Mouse (Mus musculus): ENCODE data around the gene Gm13889. TPM values are rescaled to one million over a fixed set of nuclear protein-coding genes. Genes with fewer than 3 reads are reported as not detected.

The Gm13889 gene
- polyA plus RNA-seq, 1 experiment from 2014 or later: 12.0 TPM

DNA sequence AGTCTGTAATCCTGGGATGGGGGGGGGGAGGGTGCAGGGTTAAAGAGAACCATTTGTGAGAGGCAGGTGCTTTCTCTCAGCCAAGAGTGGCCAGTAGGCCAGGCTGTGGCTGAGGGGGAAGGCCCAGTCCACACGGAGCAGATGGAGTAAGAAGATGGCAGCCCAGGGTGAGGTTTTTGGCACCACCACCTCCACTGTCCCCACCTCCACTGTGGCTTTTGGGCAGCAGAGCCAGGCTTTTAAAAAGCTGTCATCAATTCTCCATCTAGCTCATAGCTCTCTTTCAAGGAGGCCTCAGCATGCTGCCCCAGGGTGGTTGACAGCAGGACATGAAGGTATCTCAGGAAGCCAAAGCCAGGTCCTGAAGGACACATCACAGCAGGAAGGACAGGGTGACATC lies 6.8 kb upstream of the Gm13889 start:
- Histone ChIP-seq H3K9me3 (ENCODE audit: control insufficient read depth, low read length) (no peaks in the 10 kb centered on the region), H3K27ac (ENCODE audit: low read depth, low read length) (no peak overlapping the region), H3K4me2 (replicated peaks; ENCODE audit: low read depth, low read length) (no peak overlapping the region), H3K4me3 (ENCODE audit: low read length) (no peak overlapping the region), H3K27me3 (ENCODE audit: control insufficient read depth, insufficient read depth, low read length) (no peaks in the 10 kb centered on the region), H3K4me1 (ENCODE audit: control insufficient read depth, insufficient read depth, low read length) (no peaks in the 10 kb centered on the region), H3K9ac (ENCODE audit: low read depth, low read length) (no peak overlapping the region), H3K36me3 (ENCODE audit: control insufficient read depth, insufficient read depth, low read length) (no peaks in the 10 kb centered on the region)
- ATAC-seq (ENCODE audit: low FRiP score, low TSS enrichment): no peak
- WGBS: 50% methylated on average over 1 of the region's 1 CpGs

DNA sequence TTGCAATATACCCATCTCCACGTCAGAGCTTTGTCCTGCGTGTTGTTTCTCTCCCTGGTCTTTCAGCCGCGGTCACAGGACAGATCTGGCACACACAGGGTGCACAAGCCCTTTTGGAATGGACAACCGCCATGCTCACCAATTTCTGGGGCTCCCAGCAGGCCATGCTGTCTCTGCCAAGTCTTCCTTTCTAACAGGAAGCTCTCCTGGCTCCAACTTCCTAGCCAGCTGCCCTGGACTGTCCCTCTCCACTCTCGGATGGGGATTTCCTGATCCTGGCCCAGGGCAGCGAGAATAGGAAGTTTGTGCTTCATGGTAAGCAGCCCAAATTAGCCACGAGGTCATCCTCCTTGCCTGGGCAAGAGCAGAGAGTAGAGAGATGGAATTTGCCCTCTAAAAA lies 4.7 kb upstream of the Gm13889 start:
- Histone ChIP-seq H3K4me3 (ENCODE audit: low read length) (no peak overlapping the region), H3K27me3 (ENCODE audit: control insufficient read depth, insufficient read depth, low read length) (peaks cover 16% of the 10 kb centered on the region), H3K27ac (ENCODE audit: low read depth, low read length) (no peak overlapping the region), H3K4me1 (ENCODE audit: control insufficient read depth, insufficient read depth, low read length) (no peaks in the 10 kb centered on the region), H3K9me3 (ENCODE audit: control insufficient read depth, low read length) (no peaks in the 10 kb centered on the region), H3K4me2 (replicated peaks; ENCODE audit: low read depth, low read length) (no peak overlapping the region), H3K36me3 (ENCODE audit: control insufficient read depth, insufficient read depth, low read length) (no peaks in the 10 kb centered on the region), H3K9ac (ENCODE audit: low read depth, low read length) (no peak overlapping the region)
- WGBS: 66% methylated on average over 8 of the region's 8 CpGs
- ATAC-seq (ENCODE audit: low FRiP score, low TSS enrichment): no peak

DNA sequence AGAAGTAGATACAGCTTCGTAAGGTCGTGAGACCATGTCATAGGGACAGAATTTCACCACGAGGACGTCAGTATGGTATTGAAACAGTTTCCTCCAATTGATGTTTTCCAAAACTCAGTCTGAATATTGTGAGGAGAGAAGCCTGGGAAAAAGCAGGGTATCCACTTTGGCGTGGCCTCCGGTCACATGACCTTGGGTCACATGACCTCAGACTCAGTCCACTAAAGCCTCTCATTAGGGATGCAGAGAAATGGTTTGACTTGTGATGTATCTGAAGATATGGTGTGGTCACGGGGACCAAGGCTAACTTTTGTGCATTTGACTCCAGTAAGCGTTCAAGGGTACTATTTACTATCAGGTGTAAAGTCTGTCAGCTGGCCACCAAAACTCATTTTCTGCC lies 2.3 kb upstream of the Gm13889 start:
- no peak for ATAC-seq (ENCODE audit: low FRiP score, low TSS enrichment)
- H3K27me3 ChIP-seq (ENCODE audit: control insufficient read depth, insufficient read depth, low read length): peaks cover 35% of the 10 kb centered on the region
- no peaks in the 10 kb centered on the region for H3K9me3 ChIP-seq (ENCODE audit: control insufficient read depth, low read length)
- H3K4me3 ChIP-seq (ENCODE audit: low read length): no peak overlapping the region
- no peak overlapping the region for H3K27ac ChIP-seq (ENCODE audit: low read depth, low read length)
- no peak overlapping the region for H3K9ac ChIP-seq (ENCODE audit: low read depth, low read length)
- no peak overlapping the region for H3K4me2 ChIP-seq (replicated peaks; ENCODE audit: low read depth, low read length)
- no peaks in the 10 kb centered on the region for H3K36me3 ChIP-seq (ENCODE audit: control insufficient read depth, insufficient read depth, low read length)
- WGBS: 69% methylated on average over 8 of the region's 8 CpGs
- H3K4me1 ChIP-seq (ENCODE audit: control insufficient read depth, insufficient read depth, low read length): 0 out of 2 replicates have a peak, but pooled peaks cover 7% of the 10 kb centered on the region

DNA sequence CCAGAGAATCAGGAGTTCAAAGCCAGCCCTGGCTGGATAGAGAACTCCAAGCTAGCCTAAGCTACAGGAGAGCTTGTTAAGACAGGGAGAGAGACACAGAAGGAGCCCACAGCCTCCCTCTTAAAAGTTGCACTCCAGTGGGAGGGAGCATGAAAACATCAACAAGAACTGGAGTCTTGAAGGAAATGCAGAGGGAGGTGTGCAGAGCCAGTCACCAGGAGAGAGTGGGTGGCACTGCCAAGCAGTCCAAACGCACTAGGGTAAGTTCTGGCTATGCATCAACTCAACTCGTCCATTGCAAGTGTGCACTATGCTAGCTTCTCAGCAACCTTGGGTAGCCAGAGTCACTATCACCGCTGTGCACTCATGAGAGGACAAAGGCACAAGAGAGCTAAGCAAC lies 1.2 kb upstream of the Gm13889 start:
- H3K27ac ChIP-seq (ENCODE audit: low read depth, low read length): no peak overlapping the region
- H3K4me3 ChIP-seq (ENCODE audit: low read length): no peak overlapping the region
- no peak for ATAC-seq (ENCODE audit: low FRiP score, low TSS enrichment)
- no peak overlapping the region for H3K4me2 ChIP-seq (replicated peaks; ENCODE audit: low read depth, low read length)
- 0 out of 2 replicates have a peak, but pooled peaks cover 7% of the 10 kb centered on the region for H3K4me1 ChIP-seq (ENCODE audit: control insufficient read depth, insufficient read depth, low read length)
- H3K9ac ChIP-seq (ENCODE audit: low read depth, low read length): no peak overlapping the region
- no peaks in the 10 kb centered on the region for H3K36me3 ChIP-seq (ENCODE audit: control insufficient read depth, insufficient read depth, low read length)
- no peaks in the 10 kb centered on the region for H3K9me3 ChIP-seq (ENCODE audit: control insufficient read depth, low read length)
- peaks cover 40% of the 10 kb centered on the region for H3K27me3 ChIP-seq (ENCODE audit: control insufficient read depth, insufficient read depth, low read length)
- WGBS: 79% methylated on average over 3 of the region's 3 CpGs

DNA sequence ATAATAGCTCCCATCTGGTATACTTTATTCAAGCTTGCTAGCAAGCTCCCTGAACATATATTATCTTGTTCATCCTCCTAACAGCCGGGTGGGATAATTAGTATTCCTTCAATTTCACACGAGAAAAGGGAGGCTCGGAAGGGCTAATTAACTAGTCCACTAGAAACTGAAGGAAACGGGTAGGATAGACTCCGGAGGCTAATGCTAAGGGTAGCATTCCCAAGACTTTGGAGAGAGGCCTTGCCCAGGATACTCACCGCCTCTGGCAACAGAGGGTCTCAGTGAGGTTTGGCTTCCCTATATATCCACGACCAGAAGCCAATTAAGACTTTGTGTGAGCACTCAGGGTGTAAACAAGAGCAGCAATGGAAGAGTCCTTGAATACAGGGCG lies 779 bp upstream of the Gm13889 start:
- Histone ChIP-seq H3K36me3 (ENCODE audit: control insufficient read depth, insufficient read depth, low read length) (no peaks in the 10 kb centered on the region), H3K4me2 (replicated peaks; ENCODE audit: low read depth, low read length) (no peak overlapping the region), H3K4me1 (ENCODE audit: control insufficient read depth, insufficient read depth, low read length) (0 out of 2 replicates have a peak, but pooled peaks cover 7% of the 10 kb centered on the region), H3K9ac (ENCODE audit: low read depth, low read length) (no peak overlapping the region), H3K9me3 (ENCODE audit: control insufficient read depth, low read length) (no peaks in the 10 kb centered on the region), H3K4me3 (ENCODE audit: low read length) (no peak overlapping the region), H3K27ac (ENCODE audit: low read depth, low read length) (no peak overlapping the region), H3K27me3 (ENCODE audit: control insufficient read depth, insufficient read depth, low read length) (peaks cover 40% of the 10 kb centered on the region)
- ATAC-seq (ENCODE audit: low FRiP score, low TSS enrichment): no peak
- WGBS: 45% methylated on average over 8 of the region's 8 CpGs

DNA sequence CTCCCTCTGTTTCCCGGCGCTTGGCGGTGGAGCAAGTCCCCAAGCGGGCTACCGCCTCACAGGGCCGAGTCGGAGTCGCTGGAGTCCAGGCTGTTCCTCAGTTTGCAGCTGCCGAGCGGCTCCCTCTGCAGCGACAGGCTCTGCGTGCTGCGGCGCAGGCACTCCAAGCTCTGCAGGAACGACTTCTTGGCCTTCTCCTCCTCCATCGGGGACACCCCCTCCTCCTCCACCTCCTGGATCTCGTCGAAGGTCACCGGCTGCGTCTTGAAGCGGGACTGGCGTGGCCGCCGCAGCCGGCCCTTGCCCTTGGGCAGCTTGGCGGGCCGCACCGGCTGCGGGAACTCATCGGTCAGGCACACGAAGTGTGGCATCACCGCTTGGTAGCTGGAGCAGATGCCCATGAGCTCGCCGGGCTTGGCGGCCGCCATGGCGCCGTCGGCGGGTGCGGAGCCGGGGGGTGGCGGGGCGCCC lies 635 bp downstream of the Gm13889 start:
- ATAC-seq (ENCODE audit: low FRiP score, low TSS enrichment): peak; percentile 63
- Histone ChIP-seq H3K36me3 (ENCODE audit: control insufficient read depth, insufficient read depth, low read length) (no peaks in the 10 kb centered on the region), H3K27me3 (ENCODE audit: control insufficient read depth, insufficient read depth, low read length) (peaks cover 43% of the 10 kb centered on the region), H3K27ac (ENCODE audit: low read depth, low read length) (no peak overlapping the region), H3K9ac (ENCODE audit: low read depth, low read length) (peak overlapping the region; percentile 59), H3K4me3 (ENCODE audit: low read length) (peak overlapping the region; percentile 45), H3K4me2 (replicated peaks; ENCODE audit: low read depth, low read length) (peak overlapping the region; percentile 97), H3K9me3 (ENCODE audit: control insufficient read depth, low read length) (no peaks in the 10 kb centered on the region), H3K4me1 (ENCODE audit: control insufficient read depth, insufficient read depth, low read length) (0 out of 2 replicates have a peak, but pooled peaks cover 7% of the 10 kb centered on the region)
- 0% methylated on average over 36 of the region's 44 CpGs for WGBS

DNA sequence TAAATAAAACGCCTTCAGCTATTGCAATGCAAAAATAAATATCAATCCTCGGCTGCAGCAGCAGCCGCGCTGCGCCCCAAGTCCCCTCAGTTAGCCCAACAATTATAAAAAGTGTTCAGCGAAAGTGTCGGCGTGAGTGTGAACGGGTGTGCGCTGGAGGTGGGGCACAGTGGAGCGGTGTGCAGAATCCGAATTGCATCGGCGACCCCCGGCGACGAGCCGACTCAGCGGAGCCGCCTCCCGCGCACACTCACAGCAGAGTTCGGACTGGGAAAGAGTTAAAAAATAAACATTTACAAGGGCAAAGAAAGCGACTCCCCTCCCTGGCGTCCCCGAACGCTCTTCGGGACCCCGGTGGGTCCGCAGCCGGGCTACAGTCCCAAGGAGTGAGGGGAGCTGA lies 1.1 kb downstream of the Gm13889 start:
- Histone ChIP-seq H3K9ac (ENCODE audit: low read depth, low read length) (peak overlapping the region; percentile 59; the same call in 1 of the 2 replicates), H3K36me3 (ENCODE audit: control insufficient read depth, insufficient read depth, low read length) (no peaks in the 10 kb centered on the region), H3K4me2 (replicated peaks; ENCODE audit: low read depth, low read length) (peak overlapping the region; percentile 97), H3K4me1 (ENCODE audit: control insufficient read depth, insufficient read depth, low read length) (0 out of 2 replicates have a peak, but pooled peaks cover 7% of the 10 kb centered on the region), H3K4me3 (ENCODE audit: low read length) (peak overlapping the region; percentile 45), H3K27ac (ENCODE audit: low read depth, low read length) (no peak overlapping the region), H3K27me3 (ENCODE audit: control insufficient read depth, insufficient read depth, low read length) (peaks cover 43% of the 10 kb centered on the region), H3K9me3 (ENCODE audit: control insufficient read depth, low read length) (no peaks in the 10 kb centered on the region)
- ATAC-seq (ENCODE audit: low FRiP score, low TSS enrichment): 0 out of 2 replicates have a peak, but pooled peaks have one; percentile 1
- under 1% methylated on average over 28 of the region's 31 CpGs for WGBS

DNA sequence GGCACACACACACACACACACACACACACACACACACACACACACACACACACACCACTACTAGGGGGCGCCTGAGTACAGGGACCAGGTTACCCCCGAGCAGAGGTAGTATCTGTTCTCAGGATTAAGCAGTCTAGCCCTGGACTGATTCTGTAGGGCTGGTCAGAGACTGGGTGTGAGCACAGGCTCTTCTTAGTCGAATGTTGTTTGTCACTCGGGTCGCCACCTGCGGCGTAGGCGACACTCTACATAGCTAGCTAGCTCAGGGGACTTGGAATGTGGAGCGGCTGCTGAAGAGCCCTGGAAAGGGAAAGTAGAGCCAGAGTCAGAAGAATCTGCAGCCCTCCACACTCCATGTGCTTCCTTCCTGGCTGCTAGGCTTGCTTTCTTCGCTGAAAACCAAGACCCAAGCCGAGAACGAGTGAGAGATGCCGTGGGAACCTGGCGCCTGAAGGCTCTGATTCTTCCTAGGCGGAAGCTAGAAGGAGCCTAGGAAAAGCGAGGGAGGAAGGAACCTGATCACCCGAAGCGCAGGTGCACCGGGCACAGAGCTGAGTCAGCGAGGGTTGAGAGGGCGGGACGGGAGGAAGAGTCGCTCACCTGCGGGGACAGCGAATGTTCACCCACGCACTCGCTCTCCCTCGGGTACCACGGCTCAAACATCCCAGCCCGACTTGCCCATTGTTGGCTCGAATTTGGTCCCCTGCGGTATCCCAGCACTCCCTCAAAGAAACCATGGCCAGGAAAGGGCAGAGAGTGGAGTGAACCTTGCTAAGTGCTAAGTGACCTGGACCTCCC lies 2.0 kb downstream of the Gm13889 start:
- Histone ChIP-seq H3K4me1 (ENCODE audit: control insufficient read depth, insufficient read depth, low read length) (0 out of 2 replicates have a peak, but pooled peaks cover 7% of the 10 kb centered on the region), H3K27me3 (ENCODE audit: control insufficient read depth, insufficient read depth, low read length) (peaks cover 43% of the 10 kb centered on the region), H3K36me3 (ENCODE audit: control insufficient read depth, insufficient read depth, low read length) (no peaks in the 10 kb centered on the region), H3K9me3 (ENCODE audit: control insufficient read depth, low read length) (no peaks in the 10 kb centered on the region), H3K27ac (ENCODE audit: low read depth, low read length) (no peak overlapping the region), H3K4me2 (replicated peaks; ENCODE audit: low read depth, low read length) (peak overlapping the region; percentile 97), H3K9ac (ENCODE audit: low read depth, low read length) (peak overlapping the region; percentile 44; the same call in 1 of the 2 replicates), H3K4me3 (ENCODE audit: low read length) (peak overlapping the region; percentile 45)
- under 1% methylated on average over 31 of the region's 32 CpGs for WGBS
- no peak for ATAC-seq (ENCODE audit: low FRiP score, low TSS enrichment)

DNA sequence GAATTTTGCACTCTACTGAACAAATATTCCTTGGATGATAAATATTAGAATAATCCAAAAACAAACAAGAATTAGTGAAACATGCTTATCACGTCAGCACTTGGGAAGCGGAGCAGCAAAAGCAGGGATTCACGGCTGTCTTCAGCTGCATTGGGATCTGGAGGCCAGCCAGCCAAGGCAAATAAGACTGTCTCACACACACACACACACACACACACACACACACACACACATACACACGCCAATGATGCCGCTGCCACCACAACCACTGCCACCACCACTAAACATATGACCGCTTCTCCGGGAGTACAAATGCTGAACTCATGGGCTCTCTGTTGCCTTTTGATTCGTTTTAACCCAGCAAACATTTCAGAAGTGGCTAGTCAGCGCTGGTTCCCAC lies 3.3 kb downstream of the Gm13889 start:
- Histone ChIP-seq H3K27me3 (ENCODE audit: control insufficient read depth, insufficient read depth, low read length) (peaks cover 43% of the 10 kb centered on the region), H3K4me1 (ENCODE audit: control insufficient read depth, insufficient read depth, low read length) (0 out of 2 replicates have a peak, but pooled peaks cover 7% of the 10 kb centered on the region), H3K4me2 (replicated peaks; ENCODE audit: low read depth, low read length) (no peak overlapping the region), H3K36me3 (ENCODE audit: control insufficient read depth, insufficient read depth, low read length) (no peaks in the 10 kb centered on the region), H3K9me3 (ENCODE audit: control insufficient read depth, low read length) (no peaks in the 10 kb centered on the region), H3K4me3 (ENCODE audit: low read length) (no peak overlapping the region), H3K9ac (ENCODE audit: low read depth, low read length) (no peak overlapping the region), H3K27ac (ENCODE audit: low read depth, low read length) (no peak overlapping the region)
- 86% methylated on average over 9 of the region's 9 CpGs for WGBS
- no peak for ATAC-seq (ENCODE audit: low FRiP score, low TSS enrichment)
